Mouse (Mus musculus): ENCODE results near the gene Zcchc9. TPM values are rescaled to one million over a fixed set of nuclear protein-coding genes. Genes with fewer than 3 reads are reported as not detected.
"Not testable (repeated sequence)": the region's sequence is repeated elsewhere in the genome, so short reads cannot be mapped to it uniquely, and the experiment has no call there.

Gene Zcchc9
- polyA plus RNA-seq, 1 experiment from 2014 or later, result 26.3 TPM

DNA sequence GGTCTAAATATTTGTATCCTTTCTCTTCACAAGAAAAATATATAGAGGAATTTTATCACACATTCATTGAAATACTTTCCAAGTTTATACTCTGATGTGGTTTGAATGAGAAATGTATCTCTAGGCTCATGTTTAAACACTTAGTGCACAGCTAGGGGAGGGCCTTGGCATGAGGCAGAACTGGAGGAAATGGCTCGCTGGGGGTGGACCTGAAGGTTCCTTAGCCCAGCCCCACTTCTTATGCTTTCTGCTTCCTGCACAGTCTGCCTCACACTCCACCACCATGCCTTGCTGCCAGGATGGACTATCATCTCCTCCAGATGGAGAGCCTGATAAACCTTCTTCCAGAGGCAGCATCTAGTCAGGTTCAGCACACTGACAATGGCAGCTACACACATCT, 15.5 kb downstream of the Zcchc9 start:
- Histone ChIP-seq H3K9ac (ENCODE audit: low read length) (no peak overlapping the region), H3K4me2 (ENCODE audit: low read length) (no peak overlapping the region), H3K4me3 (ENCODE audit: control insufficient read depth in 1 of 2, insufficient read depth in 1 of 2, low read depth in 1 of 2, low read length in 2 of 2) (no peak overlapping the region), H3K9me3 (ENCODE audit: control insufficient read depth, low read length) (no peaks in the 10 kb centered on the region), H3K4me1 (ENCODE audit: control insufficient read depth in 2 of 2, insufficient read depth in 2 of 2, low read length in 2 of 2) (no peaks in the 10 kb centered on the region), H3K27ac (replicated peaks in 1 of 2; ENCODE audit: control insufficient read depth in 1 of 2, insufficient read depth in 1 of 2, low read depth in 2 of 2, low read length in 2 of 2) (no peak overlapping the region), H3K36me3 (ENCODE audit: control insufficient read depth, insufficient read depth, low read length) (peaks cover 29% of the 10 kb centered on the region), H3K27me3 (ENCODE audit: control insufficient read depth, insufficient read depth, low read length) (no peaks in the 10 kb centered on the region)
- 61% methylated on average over 1 of the region's 1 CpGs for WGBS
- ATAC-seq (ENCODE audit: insufficient number of reproducible peaks, insufficient read depth, low FRiP score, low read depth), result no peak

DNA sequence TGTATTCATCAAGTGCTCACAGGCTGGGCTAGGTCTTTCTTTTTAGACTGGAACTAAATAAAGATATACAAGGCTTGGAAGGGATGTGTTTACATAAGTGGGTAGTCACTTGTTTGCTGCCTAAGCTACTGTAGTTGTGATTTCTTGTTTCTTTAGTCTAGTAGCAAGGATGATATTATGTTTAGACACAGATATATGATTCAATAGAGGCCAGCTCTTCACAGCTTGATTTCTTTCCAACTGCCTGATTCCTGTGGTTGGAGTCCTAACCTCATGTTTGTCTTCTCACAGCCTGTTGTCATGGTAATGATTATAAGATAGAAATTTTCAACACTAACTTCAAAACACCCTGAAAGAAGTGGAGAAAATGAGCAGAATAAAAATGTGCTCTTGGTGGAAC, 27.6 kb downstream of the Zcchc9 start:
- no peak for ATAC-seq (ENCODE audit: insufficient number of reproducible peaks, insufficient read depth, low FRiP score, low read depth)
- Histone ChIP-seq H3K27ac (replicated peaks in 1 of 2; ENCODE audit: control insufficient read depth in 1 of 2, insufficient read depth in 1 of 2, low read depth in 2 of 2, low read length in 2 of 2) (no peak overlapping the region), H3K36me3 (ENCODE audit: control insufficient read depth, insufficient read depth, low read length) (no peaks in the 10 kb centered on the region), H3K27me3 (ENCODE audit: control insufficient read depth, insufficient read depth, low read length) (no peaks in the 10 kb centered on the region), H3K4me2 (ENCODE audit: low read length) (no peak overlapping the region), H3K9ac (ENCODE audit: low read length) (no peak overlapping the region), H3K4me3 (ENCODE audit: control insufficient read depth in 1 of 2, insufficient read depth in 1 of 2, low read depth in 1 of 2, low read length in 2 of 2) (no peak overlapping the region), H3K9me3 (ENCODE audit: control insufficient read depth, low read length) (no peaks in the 10 kb centered on the region), H3K4me1 (ENCODE audit: control insufficient read depth in 2 of 2, insufficient read depth in 2 of 2, low read length in 2 of 2) (no peaks in the 10 kb centered on the region)

DNA sequence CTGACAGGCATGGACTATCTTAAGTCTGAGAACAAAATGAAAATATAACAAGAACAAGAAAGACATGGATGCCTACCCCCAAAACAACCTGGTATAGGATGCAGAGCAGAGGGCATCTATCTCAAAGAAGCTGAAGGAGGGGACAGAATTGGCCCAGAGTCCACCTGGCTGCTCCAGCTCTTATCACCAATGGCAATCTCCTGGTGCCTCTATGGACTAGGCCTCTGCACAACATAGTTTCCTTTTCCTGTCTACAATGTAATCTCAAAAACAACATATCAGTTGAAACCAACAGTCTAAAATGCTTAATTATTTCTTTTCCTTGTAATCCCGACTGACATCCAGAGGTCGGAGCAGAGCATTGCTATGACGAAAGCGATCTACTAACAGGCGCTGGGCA, 29.4 kb downstream of the Zcchc9 start:
- Histone ChIP-seq H3K27me3 (ENCODE audit: control insufficient read depth, insufficient read depth, low read length) (no peaks in the 10 kb centered on the region), H3K4me3 (ENCODE audit: control insufficient read depth in 1 of 2, insufficient read depth in 1 of 2, low read depth in 1 of 2, low read length in 2 of 2) (no peak overlapping the region), H3K9me3 (ENCODE audit: control insufficient read depth, low read length) (no peaks in the 10 kb centered on the region), H3K36me3 (ENCODE audit: control insufficient read depth, insufficient read depth, low read length) (no peaks in the 10 kb centered on the region), H3K4me2 (ENCODE audit: low read length) (no peak overlapping the region), H3K4me1 (ENCODE audit: control insufficient read depth in 2 of 2, insufficient read depth in 2 of 2, low read length in 2 of 2) (no peaks in the 10 kb centered on the region), H3K9ac (ENCODE audit: low read length) (no peak overlapping the region), H3K27ac (replicated peaks in 1 of 2; ENCODE audit: control insufficient read depth in 1 of 2, insufficient read depth in 1 of 2, low read depth in 2 of 2, low read length in 2 of 2) (no peak overlapping the region)
- WGBS, result 82% methylated on average over 5 of the region's 5 CpGs
- no peak for ATAC-seq (ENCODE audit: insufficient number of reproducible peaks, insufficient read depth, low FRiP score, low read depth)

DNA sequence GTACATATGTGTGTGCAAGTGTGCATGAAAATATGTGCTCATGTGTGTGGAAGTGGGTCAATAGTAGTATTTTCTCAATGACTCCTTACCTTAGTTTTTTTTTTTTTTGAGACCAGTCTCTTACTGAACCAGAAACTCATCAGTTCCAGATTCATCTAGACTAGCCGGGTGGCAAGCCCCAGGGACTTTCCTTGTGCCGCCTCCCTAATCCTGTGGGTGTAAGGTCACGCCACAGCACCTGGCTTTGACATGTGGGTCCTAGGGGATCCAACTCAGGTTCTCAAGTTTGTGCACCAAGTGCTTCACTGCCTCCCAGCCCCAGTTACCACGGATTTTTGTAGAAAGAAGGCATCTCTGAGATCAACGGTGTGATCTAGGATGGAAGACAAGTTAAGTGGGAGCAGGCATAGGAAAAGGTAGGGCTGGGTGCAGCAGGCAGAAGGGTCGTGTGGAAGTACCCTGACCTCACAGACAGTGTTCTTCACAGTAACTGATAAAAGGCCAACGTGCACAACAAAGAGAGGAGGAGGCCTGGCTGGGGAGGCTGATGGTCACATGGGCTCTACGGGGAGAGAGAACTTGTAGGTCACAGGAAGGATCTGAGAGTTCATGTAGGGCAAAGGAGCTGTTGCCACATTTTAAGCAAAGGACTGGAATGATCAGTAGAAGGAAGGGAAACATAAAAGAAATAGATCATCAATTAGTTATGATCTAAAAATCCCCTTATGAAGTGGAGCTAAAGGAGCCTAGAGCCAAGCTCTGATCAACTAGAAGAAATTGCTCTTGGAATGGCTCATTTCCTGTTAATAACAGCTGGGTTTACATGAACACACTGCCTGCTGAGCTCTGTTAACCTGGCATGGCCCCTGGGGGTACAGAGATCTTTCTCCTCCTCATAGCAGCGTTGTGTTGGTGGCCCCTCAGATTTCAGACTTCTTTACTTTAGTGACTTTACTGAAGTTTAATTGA, 38.5 kb downstream of the Zcchc9 start:
- Histone ChIP-seq H3K9me3 (ENCODE audit: control insufficient read depth, low read length) (no peaks in the 10 kb centered on the region), H3K27me3 (ENCODE audit: control insufficient read depth, insufficient read depth, low read length) (no peaks in the 10 kb centered on the region), H3K4me3 (ENCODE audit: control insufficient read depth in 1 of 2, insufficient read depth in 1 of 2, low read depth in 1 of 2, low read length in 2 of 2) (no peak overlapping the region), H3K4me1 (ENCODE audit: control insufficient read depth in 2 of 2, insufficient read depth in 2 of 2, low read length in 2 of 2) (no peaks in the 10 kb centered on the region), H3K9ac (ENCODE audit: low read length) (no peak overlapping the region), H3K27ac (replicated peaks in 1 of 2; ENCODE audit: control insufficient read depth in 1 of 2, insufficient read depth in 1 of 2, low read depth in 2 of 2, low read length in 2 of 2) (no peak overlapping the region), H3K36me3 (ENCODE audit: control insufficient read depth, insufficient read depth, low read length) (no peaks in the 10 kb centered on the region), H3K4me2 (ENCODE audit: low read length) (no peak overlapping the region)
- no peak for ATAC-seq (ENCODE audit: insufficient number of reproducible peaks, insufficient read depth, low FRiP score, low read depth)
- WGBS, result 59% methylated on average over 9 of the region's 9 CpGs

DNA sequence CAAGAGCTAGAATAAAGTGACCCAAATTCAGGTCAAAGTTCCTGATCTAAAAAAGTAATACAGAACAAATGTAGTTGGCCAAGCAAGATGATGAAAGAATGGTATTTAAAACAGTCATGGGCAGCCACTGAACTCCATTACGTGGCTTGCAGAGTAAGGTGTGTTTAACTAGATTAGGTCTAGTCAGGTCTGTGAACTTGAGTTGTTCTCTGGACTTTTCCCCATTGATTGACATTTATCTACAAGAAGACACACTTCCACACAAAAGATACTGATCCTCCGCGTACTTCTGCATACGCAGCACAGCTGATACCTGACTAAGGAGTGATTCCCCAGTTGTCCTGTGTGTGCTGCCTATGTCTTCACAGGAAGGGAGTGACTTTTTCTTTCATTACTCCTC, 41.9 kb downstream of the Zcchc9 start:
- H3K4me2 ChIP-seq (ENCODE audit: low read length), result no peak overlapping the region
- no peak overlapping the region for H3K27ac ChIP-seq (replicated peaks in 1 of 2; ENCODE audit: control insufficient read depth in 1 of 2, insufficient read depth in 1 of 2, low read depth in 2 of 2, low read length in 2 of 2)
- no peaks in the 10 kb centered on the region for H3K36me3 ChIP-seq (ENCODE audit: control insufficient read depth, insufficient read depth, low read length)
- H3K9ac ChIP-seq (ENCODE audit: low read length), result no peak overlapping the region
- WGBS, result 82% methylated on average over 4 of the region's 4 CpGs
- H3K27me3 ChIP-seq (ENCODE audit: control insufficient read depth, insufficient read depth, low read length), result no peaks in the 10 kb centered on the region
- ATAC-seq (ENCODE audit: insufficient number of reproducible peaks, insufficient read depth, low FRiP score, low read depth), result no peak
- H3K9me3 ChIP-seq (ENCODE audit: control insufficient read depth, low read length), result no peaks in the 10 kb centered on the region
- no peak overlapping the region for H3K4me3 ChIP-seq (ENCODE audit: control insufficient read depth in 1 of 2, insufficient read depth in 1 of 2, low read depth in 1 of 2, low read length in 2 of 2)
- H3K4me1 ChIP-seq (ENCODE audit: control insufficient read depth in 2 of 2, insufficient read depth in 2 of 2, low read length in 2 of 2), result no peaks in the 10 kb centered on the region

DNA sequence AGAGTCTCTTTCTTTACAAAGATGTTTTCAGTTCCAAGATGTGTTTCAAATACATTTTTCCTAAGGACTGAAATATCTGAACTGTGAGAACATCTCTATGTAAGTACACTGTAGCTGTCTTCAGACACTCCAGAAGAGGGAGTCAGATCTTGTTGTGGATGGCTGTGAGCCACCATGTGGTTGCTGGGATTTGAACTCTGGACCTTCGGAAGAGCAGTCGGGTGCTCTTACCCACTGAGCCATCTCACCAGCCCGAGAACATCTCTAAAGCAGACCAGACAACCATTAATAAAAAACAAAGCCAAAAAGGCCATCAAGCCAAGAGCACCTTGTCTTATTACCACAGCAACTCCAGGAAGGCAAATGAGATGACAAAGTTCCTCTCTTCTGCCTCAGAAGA, 43.9 kb downstream of the Zcchc9 start:
- ATAC-seq (ENCODE audit: insufficient number of reproducible peaks, insufficient read depth, low FRiP score, low read depth); H3K9ac ChIP-seq (ENCODE audit: low read length); H3K4me2 ChIP-seq (ENCODE audit: low read length); H3K36me3 ChIP-seq (ENCODE audit: control insufficient read depth, insufficient read depth, low read length); H3K9me3 ChIP-seq (ENCODE audit: control insufficient read depth, low read length); H3K27me3 ChIP-seq (ENCODE audit: control insufficient read depth, insufficient read depth, low read length); H3K4me3 ChIP-seq (ENCODE audit: control insufficient read depth in 1 of 2, insufficient read depth in 1 of 2, low read depth in 1 of 2, low read length in 2 of 2); H3K4me1 ChIP-seq (ENCODE audit: control insufficient read depth in 2 of 2, insufficient read depth in 2 of 2, low read length in 2 of 2); H3K27ac ChIP-seq (replicated peaks in 1 of 2; ENCODE audit: control insufficient read depth in 1 of 2, insufficient read depth in 1 of 2, low read depth in 2 of 2, low read length in 2 of 2): not testable (repeated sequence)
- 90% methylated on average over 3 of the region's 3 CpGs for WGBS

DNA sequence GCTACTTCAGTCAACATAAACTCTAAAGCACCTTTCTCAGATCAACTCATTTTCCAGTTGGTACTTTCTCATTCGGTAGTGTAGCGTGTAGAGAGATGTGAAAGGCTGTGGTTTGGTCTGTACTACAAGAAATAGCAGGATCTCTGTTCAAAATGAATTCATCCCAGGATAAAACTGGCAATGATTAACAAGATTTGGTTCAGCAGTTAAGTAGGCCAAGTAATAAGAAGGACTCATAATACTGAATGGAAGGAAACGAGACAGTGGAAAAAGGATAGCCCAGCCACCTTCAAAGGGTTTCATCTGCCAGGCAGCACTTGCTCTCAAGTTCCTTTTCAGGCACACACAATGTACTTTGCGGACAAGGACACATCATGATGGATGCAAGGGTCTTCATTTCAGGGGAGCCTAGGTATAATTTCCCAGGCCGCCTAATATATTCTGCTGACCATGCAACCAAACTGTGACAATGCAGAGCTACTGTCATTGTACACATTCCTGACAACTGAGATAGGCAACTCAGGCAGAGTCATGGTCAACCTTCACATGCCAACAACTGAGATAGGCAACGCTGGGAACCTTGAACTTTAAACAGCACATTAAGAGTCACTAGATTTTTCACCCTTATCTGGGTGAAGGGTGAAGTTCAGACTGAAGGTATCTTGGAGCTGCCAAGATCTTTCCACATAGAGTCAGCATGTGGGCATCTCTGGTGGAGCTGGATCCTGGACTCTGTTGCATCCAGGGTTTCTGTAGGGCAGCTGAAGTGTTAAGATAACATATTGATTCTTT, 45.7 kb downstream of the Zcchc9 start:
- no peaks in the 10 kb centered on the region for H3K4me1 ChIP-seq (ENCODE audit: control insufficient read depth in 2 of 2, insufficient read depth in 2 of 2, low read length in 2 of 2)
- H3K27ac ChIP-seq (replicated peaks in 1 of 2; ENCODE audit: control insufficient read depth in 1 of 2, insufficient read depth in 1 of 2, low read depth in 2 of 2, low read length in 2 of 2), result no peak overlapping the region
- 72% methylated on average over 6 of the region's 6 CpGs for WGBS
- H3K9ac ChIP-seq (ENCODE audit: low read length), result no peak overlapping the region
- H3K36me3 ChIP-seq (ENCODE audit: control insufficient read depth, insufficient read depth, low read length), result no peaks in the 10 kb centered on the region
- no peak overlapping the region for H3K4me2 ChIP-seq (ENCODE audit: low read length)
- no peak for ATAC-seq (ENCODE audit: insufficient number of reproducible peaks, insufficient read depth, low FRiP score, low read depth)
- no peaks in the 10 kb centered on the region for H3K27me3 ChIP-seq (ENCODE audit: control insufficient read depth, insufficient read depth, low read length)
- no peaks in the 10 kb centered on the region for H3K9me3 ChIP-seq (ENCODE audit: control insufficient read depth, low read length)
- no peak overlapping the region for H3K4me3 ChIP-seq (ENCODE audit: control insufficient read depth in 1 of 2, insufficient read depth in 1 of 2, low read depth in 1 of 2, low read length in 2 of 2)

Measured in heart, embryonic 14.5 days (tissue).